Mouse (Mus musculus) E14TG2a.4 (cell line): Measurements from ENCODE around the gene Ethe1.
A peak's percentile ranks its signal among the peaks of the same experiment; 100 is the strongest.

Experiments used
- H3K27me3 ChIP-seq: 2 replicates; pipeline ENCODE4 v1.6.1; 2014; ENCODE audit warnings: low read length, control low read depth; ENCODE audit not compliant: insufficient read depth
- H3K36me3 ChIP-seq: 2 replicates; pipeline ENCODE4 v1.6.1; 2014; ENCODE audit warnings: low read length, control low read depth; ENCODE audit not compliant: insufficient read depth
- H3K4me1 ChIP-seq: replicated peaks from 2 replicates; pipeline ENCODE4 v1.6.1; 2014; ENCODE audit warnings: low read depth, low read length, control low read depth
- H3K4me3 ChIP-seq: replicated peaks from 2 replicates; pipeline ENCODE4 v1.5.1; 2014; ENCODE audit warnings: mild to moderate bottlenecking, low read length
- H3K9me3 ChIP-seq: 2 replicates; pipeline ENCODE4 v1.6.1; 2014; ENCODE audit warnings: low read length, control low read depth
- CTCF ChIP-seq: conservative IDR thresholded peaks from 2 replicates; pipeline ENCODE4 v1.5.1; 2014; ENCODE audit warnings: low read length
- NANOG ChIP-seq: IDR thresholded peaks from 2 replicates; pipeline ENCODE4 v1.6.1; 2014; ENCODE audit warnings: borderline replicate concordance, low read length, mixed read lengths
- POU5F1 ChIP-seq: IDR thresholded peaks from 2 replicates; pipeline ENCODE4 v1.6.1; 2014; ENCODE audit warnings: low read length, borderline replicate concordance

Gene Ethe1

DNA sequence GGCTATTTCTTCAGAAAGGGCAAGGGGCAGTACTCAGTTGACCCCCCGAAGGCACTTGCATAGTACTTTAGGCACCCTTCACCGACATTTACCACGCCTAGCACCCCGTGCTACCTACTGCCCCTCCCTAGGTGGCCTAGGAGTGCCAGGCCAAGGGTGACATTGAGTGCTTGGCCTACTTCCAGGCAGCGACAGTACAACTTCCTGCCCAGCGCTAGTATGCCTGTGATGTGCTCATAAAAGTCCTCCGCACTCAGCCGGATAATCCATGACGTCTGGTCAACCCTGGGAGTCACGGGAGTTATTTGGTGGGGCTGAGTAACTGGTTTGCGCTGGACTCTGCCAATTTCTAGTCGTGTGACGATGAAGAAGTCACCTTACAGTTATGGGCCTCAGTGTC, 993 bp downstream of the Ethe1 start:
- peaks cover 32% of the 10 kb centered on the region for H3K9me3 ChIP-seq

GRCm38 (mm10) chr7:24591735-24592134, 4.4 kb downstream of the Ethe1 start:
- no peaks in the 10 kb centered on the region for H3K36me3 ChIP-seq
- no peak for TF ChIP-seq NANOG
- TF ChIP-seq CTCF = no peak
- TF ChIP-seq POU5F1 = no peak
- peaks cover 42% of the 10 kb centered on the region for H3K4me1 ChIP-seq
- peaks cover 8% of the 10 kb centered on the region for H3K9me3 ChIP-seq
- H3K4me3 ChIP-seq = no peak overlapping the region
- H3K27me3 ChIP-seq = peaks cover 46% of the 10 kb centered on the region

More for the DNA sequence above, 993 bp downstream of the Ethe1 start:
- H3K4me1 ChIP-seq = peaks cover 28% of the 10 kb centered on the region
- H3K4me3 ChIP-seq = no peak overlapping the region
- no peak for TF ChIP-seq NANOG
- TF ChIP-seq CTCF = no peak
- TF ChIP-seq POU5F1 = no peak
- peaks cover 38% of the 10 kb centered on the region for H3K27me3 ChIP-seq
- H3K36me3 ChIP-seq = no peaks in the 10 kb centered on the region

DNA sequence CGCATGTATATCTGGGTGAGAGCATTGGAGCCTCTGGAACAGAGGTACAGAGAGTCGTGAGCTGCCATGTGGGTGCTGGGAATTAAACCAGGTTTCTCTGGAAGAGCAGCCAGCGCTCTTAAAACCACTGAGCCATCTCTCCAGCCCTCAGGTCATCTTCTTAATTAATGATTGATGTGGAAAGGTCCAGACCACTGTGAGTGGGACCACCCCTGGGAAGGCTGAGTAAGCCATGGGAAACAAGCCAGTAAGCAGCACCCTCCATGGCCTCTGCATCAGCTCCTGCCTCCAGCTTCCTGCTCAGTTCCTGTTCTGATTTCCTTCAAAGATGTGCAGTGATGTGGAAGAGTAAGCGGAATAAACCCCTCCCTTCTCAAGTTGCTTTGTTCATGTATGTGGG, 4.8 kb downstream of the Ethe1 start:
- H3K4me1 ChIP-seq = peaks cover 37% of the 10 kb centered on the region
- H3K4me3 ChIP-seq = no peak overlapping the region
- no peaks in the 10 kb centered on the region for H3K36me3 ChIP-seq
- no peak for TF ChIP-seq POU5F1
- TF ChIP-seq CTCF = no peak
- TF ChIP-seq NANOG = no peak
- peaks cover 4% of the 10 kb centered on the region; the same call in 1 of the 2 replicates for H3K9me3 ChIP-seq
- H3K27me3 ChIP-seq = peaks cover 42% of the 10 kb centered on the region

DNA sequence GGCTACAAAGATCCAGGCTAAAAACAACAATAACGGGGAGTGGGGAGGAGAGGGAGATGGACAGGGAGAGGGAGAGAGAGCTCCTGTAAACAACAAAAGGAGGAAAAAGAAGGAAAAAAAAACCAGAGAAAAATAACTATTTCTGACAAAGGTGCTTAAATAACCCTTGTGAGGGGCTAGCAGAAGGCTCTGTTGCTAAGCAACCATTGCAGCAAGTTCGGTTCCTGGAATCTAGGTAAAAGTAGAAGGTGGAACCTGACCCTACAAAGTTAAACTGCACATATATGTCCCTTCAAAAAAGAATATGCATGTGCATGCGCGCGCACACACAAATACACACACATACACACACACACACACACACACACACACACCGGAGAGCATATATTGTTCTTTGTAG, 5.4 kb downstream of the Ethe1 start:
- Histone ChIP-seq H3K27me3 (peaks cover 40% of the 10 kb centered on the region), H3K9me3 (no peaks in the 10 kb centered on the region), H3K4me1 (peaks cover 31% of the 10 kb centered on the region), H3K36me3 (no peaks in the 10 kb centered on the region), H3K4me3 (no peak overlapping the region; the same call in 1 of the 2 replicates)
- TF ChIP-seq CTCF = no peak

DNA sequence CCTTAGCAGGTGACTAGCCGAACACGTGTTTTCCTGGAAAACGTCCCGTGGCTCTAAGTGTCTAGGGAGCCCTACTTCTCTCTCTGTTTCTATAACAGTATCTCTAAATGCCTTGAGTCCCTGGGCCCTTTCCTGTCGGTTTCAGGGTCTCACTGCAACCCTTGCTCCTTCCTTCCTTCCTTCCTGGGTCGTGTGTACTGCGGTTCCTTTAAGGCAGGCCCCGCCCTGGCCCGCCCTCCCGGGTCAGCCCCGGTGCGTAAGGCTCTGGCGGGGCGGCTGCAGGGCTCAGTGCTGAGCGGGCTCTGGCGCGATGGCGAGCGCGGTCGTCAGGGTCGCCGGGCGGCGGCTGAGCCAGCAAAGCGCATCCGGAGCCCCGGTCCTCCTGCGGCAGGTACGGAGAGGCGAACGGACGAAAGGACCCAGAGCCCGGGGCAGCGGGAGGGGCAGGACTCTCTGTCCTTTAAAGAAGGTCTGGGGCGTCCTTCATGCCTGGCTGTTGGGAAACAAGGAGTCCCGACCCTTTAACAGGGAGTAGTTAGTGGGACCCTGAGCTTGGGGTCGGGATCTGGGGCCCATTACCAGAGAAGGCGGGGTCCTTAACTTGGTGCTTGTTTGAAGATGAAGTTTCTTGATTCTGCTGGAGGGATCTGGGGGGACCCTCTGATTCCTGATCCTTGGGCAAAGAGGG, 6.4 kb downstream of the Ethe1 start:
- Histone ChIP-seq H3K36me3 (no peaks in the 10 kb centered on the region), H3K9me3 (no peaks in the 10 kb centered on the region), H3K27me3 (peaks cover 37% of the 10 kb centered on the region), H3K4me1 (peaks cover 24% of the 10 kb centered on the region), H3K4me3 (peak overlapping the region; percentile 84)
- no peak for TF ChIP-seq NANOG
- TF ChIP-seq CTCF = no peak
- TF ChIP-seq POU5F1 = no peak

GRCm38 (mm10) chr7:24594309-24594803, 7.0 kb downstream of the Ethe1 start:
- peak overlapping the region; percentile 84 for H3K4me3 ChIP-seq
- no peaks in the 10 kb centered on the region for H3K36me3 ChIP-seq
- H3K9me3 ChIP-seq = no peaks in the 10 kb centered on the region
- H3K4me1 ChIP-seq = peaks cover 29% of the 10 kb centered on the region
- peaks cover 36% of the 10 kb centered on the region for H3K27me3 ChIP-seq
- no peak for TF ChIP-seq CTCF
- no peak for TF ChIP-seq POU5F1
- TF ChIP-seq NANOG = no peak

- H3K36me3 ChIP-seq = no peaks in the 10 kb centered on the region
- H3K4me1 ChIP-seq = peaks cover 35% of the 10 kb centered on the region
- TF ChIP-seq NANOG = no peak
- no peak for TF ChIP-seq CTCF
- TF ChIP-seq POU5F1 = no peak
- no peak overlapping the region for H3K4me3 ChIP-seq
- peaks cover 32% of the 10 kb centered on the region for H3K27me3 ChIP-seq
- H3K9me3 ChIP-seq = no peaks in the 10 kb centered on the region
Measured at GRCm38 (mm10) chr7:24595464-24595863, 8.1 kb downstream of the Ethe1 start.

- H3K9me3 ChIP-seq = no peaks in the 10 kb centered on the region
- peaks cover 41% of the 10 kb centered on the region for H3K4me1 ChIP-seq
- H3K36me3 ChIP-seq = no peaks in the 10 kb centered on the region
- no peak overlapping the region for H3K4me3 ChIP-seq
- H3K27me3 ChIP-seq = peaks cover 28% of the 10 kb centered on the region
- TF ChIP-seq CTCF = no peak
- no peak for TF ChIP-seq POU5F1
- no peak for TF ChIP-seq NANOG
Measured at GRCm38 (mm10) chr7:24598121-24598520, 10.8 kb downstream of the Ethe1 start.
